Mouse (Mus musculus) heart, postnatal 0 days (tissue): Measurements from ENCODE around the gene Nomo1. TPM values are rescaled to one million over a fixed set of nuclear protein-coding genes. Genes with fewer than 3 reads are reported as not detected.

Source experiments
- ATAC-seq: fragments of 200-750 bp; cut with Nextera tagmentation; 2 replicates; pipeline ENCODE4 v1.8.0; 2017; ENCODE audit warnings: low read depth, moderate number of reproducible peaks, moderate library complexity; ENCODE audit not compliant: insufficient read depth
- DNase-seq: peaks from one replicate; pipeline ENCODE4 v3.0.0-alpha.2; 2016; ENCODE audit warnings: low spot score
- H3K27ac ChIP-seq: fragments of 300-500 bp; sonication (generic); 2 replicates; pipeline ENCODE4 v1.5.1; 2014; ENCODE audit warnings: low read depth, mild to moderate bottlenecking
- H3K27me3 ChIP-seq: fragments of 300-500 bp; sonication (generic); 2 replicates; pipeline ENCODE4 v1.6.1; 2014; ENCODE audit warnings: low read length, mixed read lengths; ENCODE audit not compliant: control insufficient read depth, insufficient read depth
- H3K36me3 ChIP-seq: fragments of 300-500 bp; sonication (generic); replicated peaks from 2 replicates; pipeline ENCODE4 v1.6.1; 2014; ENCODE audit warnings: low read length, mixed read lengths; ENCODE audit not compliant: control insufficient read depth, insufficient read depth
- H3K4me1 ChIP-seq: fragments of 300-500 bp; sonication (generic); 2 replicates; pipeline ENCODE4 v1.6.1; 2014; ENCODE audit warnings: antibody characterized with exemption; ENCODE audit not compliant: control insufficient read depth, insufficient read depth
- H3K4me2 ChIP-seq: fragments of 300-500 bp; sonication (generic); 2 replicates; pipeline ENCODE4 v1.6.1; 2014; ENCODE audit warnings: low read depth, mild to moderate bottlenecking, low read length, moderate library complexity
- H3K4me3 ChIP-seq: fragments of 300-500 bp; sonication (generic); 2 replicates; pipeline ENCODE4 v1.5.1; 2014; ENCODE audit warnings: low read depth, low read length
- H3K9ac ChIP-seq: fragments of 300-500 bp; sonication (generic); replicated peaks from 2 replicates; pipeline ENCODE4 v1.6.1; 2014; ENCODE audit warnings: low read depth, low read length, mixed read lengths
- H3K9me3 ChIP-seq: fragments of 300-500 bp; sonication (generic); replicated peaks from 2 replicates; pipeline ENCODE4 v1.6.1; 2016; ENCODE audit warnings: low read length; ENCODE audit not compliant: control insufficient read depth
- CTCF ChIP-seq: IDR thresholded peaks from 2 replicates; pipeline ENCODE4 v1.5.1; 2016; ENCODE audit warnings: antibody characterized with exemption, control low read depth, low read depth
- EP300 ChIP-seq: IDR thresholded peaks from 2 replicates; pipeline ENCODE4 v1.6.1; 2016; ENCODE audit warnings: antibody characterized with exemption, low read depth
- WGBS: fragments of 180-500 bp; shearing (Covaris S2); extraction: QIAGEN DNeasy Blood & Tissue Kit; methylation state at CpG from one replicate; pipeline ENCODE4 v1.1.7; 2014; 5-methylcytosine and 5-hydroxymethylcytosine counted together
- polyA plus RNA-seq: library from polyadenylated mRNA; unstranded; fragments of >200 nt; fragmentation: Nextera tagmentation; extraction: Ambion mirVana; gene quantifications from 2 replicates; pipeline ENCODE4 v1.2.1, GENCODE M21; 2015
- total RNA-seq: library from RNA; depleted of rRNA; stranded (reverse); fragments of >200 nt; gene quantifications from 2 replicates; pipeline ENCODE4 v1.2.3, GENCODE M21; 2014; ENCODE audit warnings: low replicate concordance; rRNA removed

Gene Nomo1
- total and polyA plus RNA-seq, 2 experiments from 2014 or later = 23.6 to 42.3 TPM

- no peak overlapping the region for H3K4me2 ChIP-seq
- H3K4me1 ChIP-seq = peaks cover 6% of the 10 kb centered on the region; the same call in 1 of the 2 replicates
- H3K27me3 ChIP-seq = peaks cover 4% of the 10 kb centered on the region; the same call in 1 of the 2 replicates
- 85% methylated on average over 12 of the region's 12 CpGs for WGBS
- H3K9ac ChIP-seq = no peak overlapping the region
- H3K27ac ChIP-seq = no peak overlapping the region
- DNase-seq = no peak
- no peak for ATAC-seq
- no peak overlapping the region for H3K4me3 ChIP-seq
- TF ChIP-seq EP300 (no peak), CTCF (no peak)
- no peaks in the 10 kb centered on the region for H3K9me3 ChIP-seq
- 0 out of 2 replicates have a peak, but pooled peaks cover 7% of the 10 kb centered on the region for H3K36me3 ChIP-seq
Measured at GRCm38 (mm10) chr7:46132229-46132628, 98.7 kb downstream of the Nomo1 start.

Other genes starting within 250 kb of the Nomo1 start
- 0.31 TPM in 1 of 2 replicates, not detected in the other for gene Lmtk3, start 250.0 kb upstream of the Nomo1 start, total RNA-seq
- gene Lmtk3, start 250.0 kb upstream of the Nomo1 start, polyA plus RNA-seq = not detected in 2 replicates
- gene Sult2b1, start 249.0 kb upstream of the Nomo1 start, total RNA-seq = not detected in 2 replicates
- gene Sult2b1, start 249.0 kb upstream of the Nomo1 start, polyA plus RNA-seq = 0.23 and 0.27 TPM in 2 replicates
- gene Cyth2, start 219.1 kb upstream of the Nomo1 start, total RNA-seq = 99.9 and 102 TPM in 2 replicates
- 86.5 and 90.0 TPM in 2 replicates for gene Cyth2, start 219.1 kb upstream of the Nomo1 start, polyA plus RNA-seq
- gene Kcnj14, start 208.9 kb upstream of the Nomo1 start, total RNA-seq = 0.35 TPM in 1 of 2 replicates, not detected in the other
- gene Kcnj14, start 208.9 kb upstream of the Nomo1 start, polyA plus RNA-seq = 0.26 and 0.29 TPM in 2 replicates
- 26.7 and 28.8 TPM in 2 replicates for gene Grwd1, start 202.8 kb upstream of the Nomo1 start, total RNA-seq
- gene Grwd1, start 202.8 kb upstream of the Nomo1 start, polyA plus RNA-seq = 19.3 and 22.7 TPM in 2 replicates
- gene Kdelr1, start 160.9 kb upstream of the Nomo1 start, total RNA-seq = 279 and 304 TPM in 2 replicates
- 58.5 and 62.4 TPM in 2 replicates for gene Kdelr1, start 160.9 kb upstream of the Nomo1 start, polyA plus RNA-seq
- 1.0 and 3.1 TPM in 2 replicates for gene Grin2d, start 155.3 kb upstream of the Nomo1 start, total RNA-seq
- 0.12 and 0.16 TPM in 2 replicates for gene Grin2d, start 155.3 kb upstream of the Nomo1 start, polyA plus RNA-seq
- 0.27 TPM in 1 of 2 replicates, not detected in the other for gene Syngr4, start 137.0 kb upstream of the Nomo1 start, total RNA-seq
- 0.58 and 0.71 TPM in 2 replicates for gene Syngr4, start 137.0 kb upstream of the Nomo1 start, polyA plus RNA-seq
- gene Tmem143, start 136.8 kb upstream of the Nomo1 start, total RNA-seq = 94.0 and 124 TPM in 2 replicates
- gene Tmem143, start 136.8 kb upstream of the Nomo1 start, polyA plus RNA-seq = 11.7 and 12.0 TPM in 2 replicates
- 43.4 and 46.1 TPM in 2 replicates for gene Emp3, start 112.3 kb upstream of the Nomo1 start, total RNA-seq
- 73.0 and 75.6 TPM in 2 replicates for gene Emp3, start 112.3 kb upstream of the Nomo1 start, polyA plus RNA-seq
- gene Ccdc114, start 109.6 kb upstream of the Nomo1 start, total RNA-seq = 1.2 and 1.7 TPM in 2 replicates
- 2.2 and 2.9 TPM in 2 replicates for gene Ccdc114, start 109.6 kb upstream of the Nomo1 start, polyA plus RNA-seq
- not detected in 2 replicates for gene Abcc6, start 3.4 kb upstream of the Nomo1 start, total RNA-seq
- gene Abcc6, start 3.4 kb upstream of the Nomo1 start, polyA plus RNA-seq = not detected in 2 replicates
- 72.0 and 103 TPM in 2 replicates for gene Kcnj11, start 67.1 kb downstream of the Nomo1 start, total RNA-seq
- gene Kcnj11, start 67.1 kb downstream of the Nomo1 start, polyA plus RNA-seq = 14.4 and 14.6 TPM in 2 replicates
- gene Abcc8, start 146.3 kb downstream of the Nomo1 start, total RNA-seq = 46.7 and 54.9 TPM in 2 replicates
- 28.1 and 29.6 TPM in 2 replicates for gene Abcc8, start 146.3 kb downstream of the Nomo1 start, polyA plus RNA-seq
- 1.3 and 5.5 TPM in 2 replicates for gene Ush1c, start 204.8 kb downstream of the Nomo1 start, total RNA-seq
- 1.9 and 2.7 TPM in 2 replicates for gene Ush1c, start 204.8 kb downstream of the Nomo1 start, polyA plus RNA-seq
- not detected in 2 replicates for gene Otog, start 207.3 kb downstream of the Nomo1 start, total RNA-seq
- gene Otog, start 207.3 kb downstream of the Nomo1 start, polyA plus RNA-seq = not detected in 2 replicates